Mouse (Mus musculus) kidney, adult 8-10 months (tissue): ENCODE data around the gene Gata2.
"Not testable (repeated sequence)": the region's sequence is repeated elsewhere in the genome, so short reads cannot be mapped to it uniquely, and the experiment has no call there.

ENCODE experiments used
- DNase-seq, 2 experiments: peaks; one replicate each; pipeline ENCODE4 v3.0.0; 2022

Gene Gata2

DNA sequence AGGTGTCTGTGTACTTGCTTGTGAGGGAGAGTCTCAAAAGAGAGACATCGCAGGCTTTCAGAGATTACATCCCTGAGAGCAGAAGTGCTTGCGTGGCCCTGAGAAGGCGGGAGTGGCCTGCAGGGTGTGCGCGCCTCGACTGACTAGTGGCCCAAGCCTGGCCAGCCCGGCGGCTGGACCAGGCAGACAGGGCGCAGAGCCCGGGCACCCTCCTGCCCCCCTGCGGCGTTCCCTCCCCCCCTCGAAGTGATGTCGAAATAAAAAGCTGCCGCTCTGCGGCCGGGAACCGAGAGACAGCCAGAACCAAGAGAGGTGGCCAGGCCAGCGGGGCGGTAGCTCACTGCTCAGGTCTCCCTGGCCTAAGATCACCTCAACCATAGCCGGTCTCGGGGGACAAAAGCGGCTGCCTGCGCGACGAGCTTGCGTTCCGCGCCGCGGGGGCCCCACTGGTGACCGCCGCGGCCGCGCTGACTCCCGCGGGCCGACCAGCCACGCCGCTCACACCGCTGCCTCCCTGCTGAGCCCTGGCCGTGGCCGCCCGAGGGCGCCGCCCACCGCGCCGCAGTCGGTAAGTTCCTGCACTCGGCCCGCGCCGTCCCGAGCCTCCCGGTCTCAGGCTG lies at the start of gene Gata2:
Gene Gata2 (plus strand): TSS at position 459 of the 620 bp plus-strand sequence.
- no peak for DNase-seq

DNA sequence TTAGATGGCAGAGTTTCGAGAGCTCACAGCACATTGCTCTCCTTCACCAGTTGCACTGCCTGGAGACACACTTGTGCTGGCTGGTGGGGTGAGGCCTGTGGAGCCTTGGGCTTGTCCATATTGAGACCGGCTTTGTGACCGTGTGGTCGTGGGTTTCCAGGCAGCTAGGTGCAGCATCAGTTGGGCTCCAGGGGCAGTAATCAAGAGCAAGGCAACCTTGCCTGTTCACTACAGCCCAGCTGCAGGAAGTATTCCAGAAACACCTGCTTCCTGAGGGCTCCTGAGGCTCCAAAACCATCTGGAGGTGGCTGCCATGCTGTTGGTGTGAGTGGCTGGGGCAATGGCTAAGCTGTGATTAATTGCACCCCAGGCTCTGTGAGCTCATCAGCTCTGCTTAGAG lies 47.9 kb upstream of the Gata2 start:
- DNase-seq: no peak

DNA sequence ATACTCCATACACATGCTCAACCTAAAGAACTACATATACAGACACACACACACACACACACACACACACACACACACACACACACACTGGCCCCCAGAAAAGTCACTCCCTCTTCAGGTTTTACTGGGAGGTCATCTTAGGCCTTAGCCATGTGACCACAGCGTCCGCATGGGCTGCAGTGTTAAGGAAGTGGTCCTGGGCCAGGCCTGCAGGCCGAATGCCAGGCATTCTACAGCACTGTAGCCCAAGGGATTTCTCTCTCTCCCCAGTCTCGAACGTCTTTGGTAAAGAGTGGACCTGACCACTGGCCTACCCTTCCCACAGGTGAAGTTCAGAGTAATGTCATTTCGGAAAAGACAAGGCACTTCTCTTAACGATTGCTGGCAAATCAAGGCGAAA lies 47.1 kb upstream of the Gata2 start:
- DNase-seq: peak in 1 of 2 experiments; percentile 9

DNA sequence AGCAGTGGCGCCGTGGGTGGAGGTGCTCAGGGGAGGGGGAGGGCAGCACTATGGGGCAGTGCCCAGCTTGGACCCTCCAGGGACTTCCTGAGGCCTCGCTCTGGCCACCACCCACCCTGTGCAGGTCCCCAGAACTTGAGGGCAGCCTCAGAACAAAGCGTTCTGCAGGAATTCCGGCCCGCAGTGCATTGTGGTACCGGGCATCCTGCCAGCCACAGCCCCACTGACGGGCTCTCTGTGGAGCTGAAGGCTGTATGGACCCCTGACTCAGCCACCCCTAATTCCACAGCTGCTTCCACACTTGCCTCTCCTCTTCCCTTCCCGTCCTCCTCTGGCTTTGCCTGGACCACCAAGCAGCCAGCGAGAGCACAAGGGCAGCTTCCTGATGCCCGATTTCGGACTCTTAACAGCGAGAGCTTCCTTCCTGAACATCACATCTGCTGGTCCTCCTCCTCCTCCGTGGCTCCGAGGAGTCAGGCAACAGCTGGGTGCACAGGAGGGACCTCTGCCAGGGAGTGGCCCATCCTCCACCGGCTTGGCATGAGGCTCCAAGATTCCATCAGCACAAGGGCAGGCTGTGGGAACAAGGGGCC lies 46.2 kb upstream of the Gata2 start:
- peak; percentile 48 to 52 for DNase-seq

DNA sequence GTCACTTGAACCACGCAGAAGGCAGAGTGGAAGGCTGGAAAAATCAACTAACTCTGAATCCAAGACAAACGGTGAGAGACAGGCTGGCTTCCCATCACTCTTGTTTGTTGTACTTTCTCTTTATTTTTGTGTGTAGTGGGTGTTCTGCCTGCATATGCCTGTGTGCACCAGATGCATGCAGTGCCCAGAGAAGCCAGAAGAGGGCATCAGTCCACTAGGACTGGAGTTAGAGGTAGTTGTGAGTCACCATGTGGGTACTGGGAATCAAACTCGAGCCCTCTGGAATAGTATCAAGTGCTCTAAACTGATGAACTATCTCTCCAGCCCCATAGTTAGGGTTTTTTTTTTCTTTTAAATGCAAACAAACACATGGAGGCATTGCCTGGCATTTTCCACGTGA lies 42.4 kb upstream of the Gata2 start:
- no peak for DNase-seq

DNA sequence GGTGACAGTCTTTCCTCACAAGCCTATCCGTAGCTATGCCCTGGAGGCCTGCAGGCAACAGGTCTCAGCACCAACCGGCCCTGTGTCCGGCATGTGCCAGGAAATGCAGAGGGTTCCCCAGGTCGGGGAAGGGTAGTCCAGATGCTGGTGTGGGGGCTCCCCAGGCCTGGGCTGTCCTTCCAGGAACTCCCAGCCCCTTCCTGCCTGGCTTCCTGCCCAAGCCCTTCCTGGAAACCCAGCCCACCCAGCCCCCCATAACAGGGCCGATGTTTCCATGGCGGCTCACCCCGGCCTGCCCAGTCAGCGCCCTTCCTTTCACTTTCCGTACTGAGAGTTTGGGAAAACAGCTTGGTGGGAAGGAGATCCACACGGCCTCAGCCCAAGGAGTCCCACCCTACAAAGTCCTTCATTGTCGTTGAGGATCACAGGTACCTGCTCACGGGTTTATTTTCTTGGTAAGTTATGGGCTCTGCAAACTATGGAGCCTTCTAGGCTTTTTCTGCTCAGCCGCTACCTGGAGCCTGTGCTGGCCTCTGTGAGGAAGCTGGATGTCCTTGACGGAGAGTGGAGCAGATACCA lies 41.5 kb upstream of the Gata2 start:
- peak; percentile 31 to 38 for DNase-seq

DNA sequence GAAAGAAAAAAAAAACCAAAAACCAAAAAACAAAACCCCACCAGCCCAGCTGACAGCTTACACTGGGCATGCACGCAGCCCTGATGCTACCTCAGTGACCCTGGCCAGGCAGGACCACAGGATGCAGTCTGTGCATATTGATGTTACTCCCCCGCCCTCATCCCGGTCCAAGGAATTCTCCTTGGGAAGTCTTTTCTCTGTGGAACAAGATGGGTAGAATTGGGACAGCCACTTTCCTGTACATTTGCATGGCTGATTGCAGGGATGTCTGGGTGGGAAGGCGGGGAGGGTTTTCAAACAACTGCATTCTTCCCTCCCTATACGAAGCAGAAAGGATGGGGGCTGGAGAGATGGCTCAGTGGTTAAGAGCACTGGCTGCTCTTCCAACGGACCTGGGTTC lies 40.7 kb upstream of the Gata2 start:
- no peak for DNase-seq

DNA sequence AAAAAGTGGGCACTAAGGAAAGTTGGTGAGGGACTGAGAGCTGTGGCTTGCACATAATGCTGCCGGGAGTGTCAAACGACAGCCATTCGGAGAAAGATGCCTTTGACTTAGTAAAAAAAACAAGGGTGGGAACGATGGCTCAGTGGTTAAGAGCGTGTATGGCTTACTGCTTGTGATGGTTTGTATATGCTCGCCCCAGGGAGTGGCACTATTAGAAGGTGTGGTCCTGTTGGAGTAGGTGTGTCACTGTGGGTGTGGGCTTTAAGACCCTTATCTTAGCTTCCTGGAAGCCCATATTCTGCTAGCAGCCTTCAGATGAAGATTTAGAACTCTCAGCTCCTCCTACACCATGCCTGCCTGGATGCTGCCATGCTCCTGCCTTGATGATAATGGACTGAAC lies 38.1 kb upstream of the Gata2 start:
- not testable (repeated sequence) for DNase-seq

DNA sequence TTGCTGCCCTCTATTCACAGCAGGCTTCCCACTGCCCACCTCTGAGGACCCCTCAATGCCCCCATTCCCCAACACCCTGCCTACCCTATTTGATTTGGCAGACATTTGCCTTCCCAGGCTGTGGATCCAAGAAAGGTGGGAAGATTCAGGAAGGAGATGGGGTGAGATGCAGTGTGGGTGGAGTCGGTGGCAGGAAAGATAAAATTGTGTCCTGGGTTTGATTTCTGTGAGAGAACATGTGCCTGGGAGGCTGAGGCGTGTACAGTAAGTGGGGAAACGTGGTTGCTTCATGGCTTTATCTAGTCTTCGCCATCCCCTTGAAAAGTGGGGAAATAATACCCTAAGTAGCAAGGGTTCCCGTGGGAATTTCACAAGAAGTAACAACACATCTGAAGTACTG lies 34.9 kb upstream of the Gata2 start:
- no peak for DNase-seq

DNA sequence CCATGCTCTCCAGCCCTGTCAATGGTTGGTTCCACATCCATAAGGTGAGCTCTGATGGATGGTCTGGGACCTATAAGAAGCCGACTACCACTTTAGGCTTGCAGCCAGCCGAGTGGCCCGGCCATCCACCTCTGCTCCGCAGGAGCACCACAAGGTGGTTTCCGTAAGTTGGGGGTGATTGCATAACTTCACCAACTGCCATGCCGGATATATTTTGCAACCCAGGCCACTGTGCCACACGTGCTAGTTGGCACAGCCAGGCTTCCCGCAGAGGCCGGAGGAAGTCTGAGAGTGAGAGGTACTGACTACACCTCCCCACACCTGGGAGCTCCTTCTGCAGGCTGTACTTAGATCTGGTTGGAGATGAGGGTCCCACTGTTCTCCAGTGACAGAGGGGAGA lies 27.6 kb upstream of the Gata2 start:
- no peak for DNase-seq

DNA sequence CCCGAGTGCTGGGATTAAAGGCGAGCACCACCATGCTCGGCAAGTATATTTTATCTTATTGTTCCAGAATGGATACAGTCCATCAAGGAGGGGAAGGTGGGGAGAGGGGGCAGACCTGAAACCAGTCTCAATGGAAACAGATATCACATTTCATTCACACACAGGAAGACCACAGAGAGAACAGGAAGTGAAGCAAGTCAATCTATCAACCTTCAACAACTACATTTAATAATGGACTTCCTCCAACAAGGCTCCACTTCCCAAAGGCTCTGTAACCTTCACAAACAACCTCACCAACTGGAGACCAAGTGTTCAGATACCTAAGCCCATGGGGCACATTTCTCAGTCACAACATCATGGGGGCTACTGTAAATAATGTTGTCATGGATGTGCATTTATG lies 19.5 kb upstream of the Gata2 start:
- no peak for DNase-seq

DNA sequence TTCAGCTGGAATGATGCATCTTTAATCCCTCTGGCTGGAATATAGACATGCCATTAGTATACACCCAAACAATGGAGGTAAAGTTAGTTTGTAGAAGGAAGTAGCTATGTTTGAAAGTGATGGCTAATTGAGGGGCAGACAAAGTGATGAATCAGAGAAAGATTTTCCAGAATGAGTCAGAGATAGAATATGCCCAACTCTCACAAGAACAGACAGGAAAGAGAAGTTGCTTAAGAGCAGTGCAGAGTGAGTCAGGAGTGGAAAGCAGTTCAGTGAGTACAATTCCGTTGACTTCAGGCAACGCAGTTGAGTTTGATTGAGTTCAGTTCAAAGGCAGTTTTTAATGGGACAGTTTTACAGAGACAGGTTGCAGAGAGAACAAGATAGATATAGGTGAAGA lies 19.0 kb upstream of the Gata2 start:
- DNase-seq: no peak

DNA sequence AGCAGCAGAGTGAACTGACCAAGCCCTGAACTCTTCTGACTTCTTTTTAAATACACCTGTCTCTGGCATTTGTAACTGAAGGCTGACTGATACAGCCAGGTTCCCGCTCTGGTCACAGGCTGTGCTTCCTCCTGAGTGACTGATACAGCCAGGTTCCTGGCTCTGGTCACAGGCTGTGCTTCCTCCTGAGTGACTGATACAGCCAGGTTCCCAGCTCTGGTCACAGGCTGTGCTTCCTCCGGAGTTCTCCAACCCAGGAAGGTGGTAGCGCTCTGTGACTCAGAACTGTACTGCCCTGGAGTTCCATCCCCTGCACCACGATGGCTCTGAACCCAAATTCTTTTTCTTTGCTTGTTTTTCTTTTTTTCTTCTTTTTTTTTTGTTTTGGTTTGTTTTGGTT lies 9.0 kb upstream of the Gata2 start:
- no peak for DNase-seq

DNA sequence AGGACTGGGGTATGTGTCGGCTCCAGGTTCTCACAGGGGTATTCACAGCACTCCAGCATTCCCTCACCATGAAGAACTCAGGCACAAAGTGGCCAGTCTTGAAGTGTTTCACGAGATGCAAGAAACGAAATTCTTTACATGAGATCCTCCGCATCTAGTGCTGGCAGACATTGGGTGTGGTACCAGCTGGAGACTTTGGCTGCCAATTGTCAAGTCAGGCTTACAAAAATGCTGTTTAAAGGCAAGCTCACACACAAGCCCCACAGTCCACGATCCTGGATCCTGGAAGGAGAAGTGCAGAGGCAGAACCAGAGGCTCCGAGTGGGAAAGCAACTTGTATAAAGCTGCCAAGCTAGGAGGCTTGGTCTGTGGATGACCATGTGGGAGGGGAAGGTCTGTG lies 5.5 kb upstream of the Gata2 start:
- no peak for DNase-seq

DNA sequence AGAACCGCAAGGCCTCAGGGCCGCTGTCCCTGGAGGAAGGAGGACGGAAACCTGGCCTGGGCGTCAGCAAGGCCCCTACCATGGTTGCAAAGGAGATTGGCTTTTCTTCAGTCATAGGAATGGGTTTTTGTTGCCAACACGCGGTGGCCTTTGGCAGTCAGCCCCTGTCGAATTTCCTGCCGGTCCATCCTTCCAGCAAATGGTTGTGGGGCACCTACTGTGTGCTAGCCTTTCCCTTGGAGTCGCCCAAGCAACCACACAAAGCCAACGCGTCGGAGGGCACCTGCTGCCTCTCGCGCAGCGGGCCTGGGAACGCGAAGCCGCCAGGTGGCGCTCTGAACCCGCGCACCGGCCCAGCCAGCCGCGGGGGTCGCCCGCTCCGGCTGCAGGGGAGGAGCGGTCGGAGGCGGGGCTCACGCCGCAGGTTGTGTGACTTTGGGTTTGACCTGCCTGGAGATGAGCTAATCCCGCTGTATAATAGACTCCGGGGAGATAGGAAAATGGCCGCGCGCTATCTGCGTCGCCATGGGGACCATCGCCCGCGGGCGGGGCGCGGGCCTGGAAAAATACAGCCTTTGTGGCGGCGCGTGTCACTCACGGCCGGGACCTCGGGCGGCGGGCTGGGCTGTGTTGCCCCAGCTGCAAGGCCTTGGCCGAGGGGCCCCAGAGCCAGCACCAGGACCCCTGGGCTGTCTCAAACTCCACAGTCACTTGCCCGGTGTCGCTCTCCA lies 4.2 kb upstream of the Gata2 start:
- peak; percentile 58 to 67 for DNase-seq

DNA sequence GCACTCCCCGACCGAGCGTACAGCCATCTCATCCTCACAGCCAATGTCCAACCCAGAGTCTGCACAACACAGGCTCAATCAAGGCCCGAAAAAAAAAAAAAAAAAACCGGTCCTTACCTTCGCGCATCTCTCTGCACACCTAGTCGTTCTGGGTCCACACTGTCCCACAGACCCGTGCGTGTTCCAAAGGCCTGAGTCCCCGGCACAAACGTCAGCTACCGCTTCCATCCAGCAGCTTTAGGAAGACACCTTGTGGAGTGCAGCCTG lies 3.7 kb upstream of the Gata2 start:
- DNase-seq: no peak

DNA sequence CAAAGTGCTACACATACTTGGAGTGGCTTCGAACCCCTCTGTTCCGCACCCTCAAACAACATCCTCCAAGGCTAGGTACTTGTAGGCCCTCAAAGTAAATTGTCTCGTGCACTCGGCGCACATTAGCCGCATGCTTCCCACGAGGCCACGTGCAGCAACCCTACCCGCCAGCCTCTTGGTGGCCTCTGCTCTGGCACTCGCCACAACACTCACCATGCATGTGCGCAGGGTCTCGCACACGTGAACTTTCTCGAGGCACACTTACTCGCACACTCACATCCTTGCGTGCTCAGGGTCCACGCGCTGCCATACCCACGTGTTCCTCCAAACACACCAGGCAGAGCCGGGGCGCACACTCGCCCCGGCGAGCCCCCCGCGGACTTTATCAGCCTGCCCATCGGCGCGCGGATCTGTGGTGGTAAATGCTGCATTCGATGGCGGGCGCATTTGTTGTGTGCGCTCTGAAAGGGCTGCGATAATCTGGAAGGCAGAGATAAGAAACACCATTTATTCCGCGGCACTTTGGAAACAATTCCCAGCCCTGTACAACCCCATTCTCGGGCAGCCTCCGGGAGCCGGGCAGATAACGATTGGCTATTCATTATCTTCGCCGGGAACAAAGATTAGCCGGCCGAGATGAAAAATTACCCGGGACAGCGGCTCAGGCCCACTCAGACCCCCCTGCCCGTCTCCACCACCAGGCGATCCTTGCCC lies 3.2 kb upstream of the Gata2 start:
- no peak for DNase-seq

DNA sequence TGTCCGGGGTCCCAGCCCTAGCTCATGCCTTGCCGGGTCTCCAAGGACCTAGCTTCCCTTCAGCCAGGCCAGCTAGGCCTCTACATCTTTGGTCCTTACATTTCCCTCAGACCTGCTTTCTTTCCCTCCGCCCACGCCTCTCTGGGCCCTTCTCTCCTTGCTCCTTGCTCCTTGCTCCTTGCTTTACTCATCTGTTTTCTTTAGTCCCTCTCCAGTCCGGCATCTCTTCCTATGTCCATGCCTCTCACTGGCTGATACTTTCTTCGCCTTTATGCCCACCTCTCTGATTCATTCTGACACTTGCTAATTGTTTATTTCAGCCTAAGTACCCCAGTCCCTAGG lies 2.7 kb upstream of the Gata2 start:
- no peak for DNase-seq

DNA sequence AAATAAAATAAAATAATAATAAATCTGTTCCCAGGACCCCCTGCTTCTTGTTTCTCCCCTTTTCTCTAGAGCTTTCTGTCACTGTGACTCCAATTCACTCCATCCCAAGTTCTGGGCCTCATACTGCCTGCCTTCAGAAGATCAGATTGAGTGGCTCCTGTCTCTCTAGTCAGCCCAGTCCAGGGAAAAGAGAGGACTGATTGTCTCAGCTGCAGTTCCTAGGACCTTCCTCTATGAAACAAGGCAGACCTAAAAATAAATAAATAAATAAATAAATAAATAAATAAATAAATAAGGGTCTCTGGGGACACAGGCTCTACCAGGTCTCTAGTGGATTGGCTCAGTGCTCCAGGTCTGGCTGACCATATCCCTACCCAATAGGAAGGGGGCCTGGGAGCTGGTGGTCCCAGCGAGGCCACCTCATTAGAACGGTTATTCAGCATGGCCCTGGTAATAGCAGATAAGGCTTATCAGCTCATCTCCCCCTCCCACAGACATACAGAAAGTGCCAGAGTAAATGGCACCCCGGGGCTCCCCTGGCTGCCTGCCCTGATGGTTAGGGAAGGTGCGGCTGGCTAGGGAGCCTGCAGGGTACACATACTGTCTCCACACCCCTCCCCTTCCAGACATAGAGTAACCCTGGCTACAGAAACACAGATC lies 2.1 kb upstream of the Gata2 start:
- no peak for DNase-seq

DNA sequence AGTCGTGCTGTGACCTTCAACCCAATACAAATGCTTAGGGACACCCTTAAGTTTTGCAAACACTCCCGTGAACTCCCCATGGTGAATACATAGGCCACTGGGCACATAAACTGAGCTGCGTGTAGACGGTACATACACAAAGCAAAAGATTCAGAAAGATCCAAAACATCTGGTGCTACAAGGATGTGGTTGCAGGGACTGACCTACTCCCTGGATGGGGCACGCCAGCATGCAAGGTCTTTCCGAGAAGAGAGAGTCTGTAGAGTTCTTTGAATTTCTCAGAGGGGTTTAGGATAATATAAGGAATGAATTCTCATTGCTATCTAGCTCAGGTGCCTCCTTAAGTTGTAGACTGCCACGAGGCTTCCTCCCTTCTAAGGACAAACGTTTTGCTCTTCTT lies 935 bp upstream of the Gata2 start:
- DNase-seq: no peak

DNA sequence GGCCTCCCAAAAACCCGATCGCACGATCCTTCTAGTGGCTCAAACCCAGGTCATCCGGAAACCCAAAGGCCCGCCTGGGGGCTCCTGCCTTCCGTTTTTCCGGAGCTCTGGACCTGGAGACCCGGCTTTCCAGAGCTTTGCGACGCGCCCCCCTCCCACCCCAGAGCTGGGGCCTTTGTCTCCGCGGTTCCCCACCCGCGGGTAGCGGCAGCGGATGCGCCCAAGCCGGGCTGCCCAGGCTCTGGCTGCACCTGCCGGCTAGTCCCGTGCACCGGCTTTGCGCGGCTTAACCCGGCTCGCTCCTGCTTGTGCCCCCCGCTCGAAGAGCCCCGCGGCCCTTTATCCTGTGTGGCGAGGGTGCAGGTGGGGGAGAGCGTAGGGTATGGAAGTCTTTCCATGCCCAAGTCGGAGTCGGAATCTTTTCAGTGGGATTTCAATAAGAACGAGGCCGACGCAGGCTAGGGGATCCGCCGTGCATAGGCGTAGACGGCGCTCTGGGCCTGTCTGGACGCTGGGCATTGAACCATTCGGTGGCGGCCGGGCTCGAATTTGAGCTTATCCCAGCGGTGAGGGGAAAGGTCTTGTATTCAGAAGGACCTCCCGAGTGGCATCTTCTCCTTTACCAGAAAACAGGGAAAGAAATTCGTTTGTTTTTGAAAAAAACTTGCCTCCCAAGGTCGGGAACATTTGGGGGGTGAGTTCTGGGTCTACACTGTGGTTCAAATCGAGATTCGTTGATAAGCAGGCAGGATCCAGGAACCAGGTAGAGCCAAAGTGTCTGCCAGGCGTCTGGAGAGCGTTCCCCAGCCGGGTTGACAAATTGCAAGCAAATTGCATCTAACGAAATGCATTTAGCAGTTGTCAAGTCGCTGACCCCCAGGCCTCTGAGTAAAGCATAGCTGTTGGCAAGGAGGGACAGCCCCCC lies 624 bp downstream of the Gata2 start:
- no peak for DNase-seq

DNA sequence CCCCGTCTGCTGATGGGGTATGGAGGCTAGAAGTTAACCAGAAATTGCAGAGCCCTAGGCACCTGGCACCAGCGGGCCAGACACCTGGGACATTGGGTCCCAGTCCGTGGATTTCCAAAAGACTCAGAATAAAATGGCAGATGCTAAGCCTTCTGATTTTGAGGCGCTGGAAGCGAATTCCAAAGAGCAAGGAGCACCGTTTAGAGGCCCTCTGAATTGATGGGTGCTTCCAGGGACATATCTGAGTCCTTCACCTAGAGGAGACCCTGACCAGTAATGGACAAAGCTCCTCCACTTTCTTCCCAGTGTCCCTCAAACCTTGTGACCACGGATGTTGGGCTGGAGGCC lies 1.3 kb downstream of the Gata2 start:
- no peak for DNase-seq
